Mouse (Mus musculus) cortical plate, adult 2 months (tissue): ENCODE measurements around the gene Noct. TPM values are rescaled to one million over a fixed set of nuclear protein-coding genes. Genes with fewer than 3 reads are reported as not detected.

ENCODE experiments used
- H3K27ac ChIP-seq: fragments of 200-500 bp; 2 replicates; pipeline ENCODE4 v1.5.1; 2012; ENCODE audit warnings: low read length, control low read depth, inconsistent platforms; ENCODE audit not compliant: insufficient read depth
- H3K4me1 ChIP-seq: fragments of 200-500 bp; 2 replicates; pipeline ENCODE4 v1.6.1; 2011; ENCODE audit warnings: low read length; ENCODE audit not compliant: control insufficient read depth, insufficient read depth
- H3K4me3 ChIP-seq: fragments of 200-500 bp; 2 replicates; pipeline ENCODE4 v1.5.1; 2011; ENCODE audit warnings: mild to moderate bottlenecking, low read length, control low read depth; ENCODE audit not compliant: insufficient read depth
- CTCF ChIP-seq: fragments of 200-500 bp; IDR thresholded peaks from 2 replicates; pipeline ENCODE4 v1.5.1; 2011; ENCODE audit warnings: mild to moderate bottlenecking, control low read depth, low read length; ENCODE audit not compliant: insufficient read depth; ENCODE audit errors: extremely low read depth
- POLR2A ChIP-seq: fragments of 200-500 bp; IDR thresholded peaks from 2 replicates; pipeline ENCODE4 v1.6.1; 2011; ENCODE audit warnings: mild to moderate bottlenecking, low read length, control low read depth; ENCODE audit not compliant: insufficient read depth; ENCODE audit errors: extremely low read depth
- polyA plus RNA-seq: library from polyadenylated mRNA; depleted of rRNA; stranded (reverse); fragments of >200 nt; gene quantifications from 2 replicates; pipeline ENCODE4 v1.2.3, GENCODE M21; 2012

Noct gene
- polyA plus RNA-seq, 1 experiment = 31.8 TPM

- Histone ChIP-seq H3K4me1 (peaks cover 5% of the 10 kb centered on the region; the same call in 1 of the 2 replicates), H3K27ac (no peak overlapping the region), H3K4me3 (no peak overlapping the region)
- TF ChIP-seq CTCF = peak; percentile 24
- TF ChIP-seq POLR2A = no peak
Measured at GRCm38 (mm10) chr3:51228038-51228820, 4.0 kb downstream of the Noct start.

GRCm38 (mm10) chr3:51228821-51229205, 4.6 kb downstream of the Noct start:
- peaks cover 5% of the 10 kb centered on the region; the same call in 1 of the 2 replicates for H3K4me1 ChIP-seq
- H3K27ac ChIP-seq = no peak overlapping the region
- no peak overlapping the region for H3K4me3 ChIP-seq
- TF ChIP-seq POLR2A (no peak), CTCF (no peak)

DNA sequence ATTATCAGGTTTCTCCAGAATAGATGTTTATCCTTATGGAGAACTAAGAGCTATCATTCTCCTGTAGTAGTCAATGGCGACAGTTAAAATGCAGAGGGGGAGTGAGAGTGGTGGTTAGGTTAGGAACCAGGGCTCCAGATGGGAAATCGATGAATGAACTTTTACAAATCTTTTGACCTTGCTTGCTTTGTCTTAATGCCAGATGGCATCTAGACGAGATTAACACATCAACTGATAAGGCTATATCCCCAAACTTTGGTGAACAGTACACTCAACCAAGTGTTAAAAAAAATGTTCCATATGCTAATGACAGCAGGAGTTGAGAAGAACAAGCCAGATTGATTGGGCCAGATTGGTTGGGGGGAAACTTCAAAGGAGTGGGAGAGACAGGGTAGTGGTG, 5.0 kb downstream of the Noct start:
- Histone ChIP-seq H3K4me1 (peaks cover 5% of the 10 kb centered on the region; the same call in 1 of the 2 replicates), H3K4me3 (no peak overlapping the region), H3K27ac (no peak overlapping the region)
- TF ChIP-seq CTCF = no peak
- TF ChIP-seq POLR2A = no peak

- H3K4me1 ChIP-seq = peaks cover 5% of the 10 kb centered on the region; the same call in 1 of the 2 replicates
- no peak overlapping the region for H3K4me3 ChIP-seq
- no peak for TF ChIP-seq CTCF
- no peak for TF ChIP-seq POLR2A
- H3K27ac ChIP-seq = no peak overlapping the region
Measured at GRCm38 (mm10) chr3:51230146-51230835, 6.0 kb downstream of the Noct start.

DNA sequence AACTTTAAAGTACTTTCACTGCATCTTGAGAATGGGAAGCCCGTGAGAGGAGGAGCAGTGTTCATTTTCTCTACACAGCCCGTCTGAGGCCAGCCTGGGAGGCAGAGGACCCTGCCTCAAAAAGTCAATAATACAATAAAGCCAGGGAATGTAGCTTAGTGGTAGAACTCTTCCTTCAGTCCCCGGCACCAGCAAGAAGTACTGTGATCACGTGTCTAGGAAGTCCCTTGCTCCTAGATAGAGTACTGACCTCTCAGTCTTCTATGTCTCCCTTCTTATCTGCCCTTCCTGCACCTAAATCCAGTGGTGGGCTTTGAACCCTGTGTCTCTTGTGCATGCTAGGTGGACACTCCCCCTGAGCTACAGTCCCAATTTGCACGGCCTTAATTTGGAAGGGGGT, 6.6 kb downstream of the Noct start:
- no peak for TF ChIP-seq POLR2A
- no peak for TF ChIP-seq CTCF
- Histone ChIP-seq H3K4me1 (peaks cover 5% of the 10 kb centered on the region; the same call in 1 of the 2 replicates), H3K4me3 (no peak overlapping the region), H3K27ac (no peak overlapping the region)

DNA sequence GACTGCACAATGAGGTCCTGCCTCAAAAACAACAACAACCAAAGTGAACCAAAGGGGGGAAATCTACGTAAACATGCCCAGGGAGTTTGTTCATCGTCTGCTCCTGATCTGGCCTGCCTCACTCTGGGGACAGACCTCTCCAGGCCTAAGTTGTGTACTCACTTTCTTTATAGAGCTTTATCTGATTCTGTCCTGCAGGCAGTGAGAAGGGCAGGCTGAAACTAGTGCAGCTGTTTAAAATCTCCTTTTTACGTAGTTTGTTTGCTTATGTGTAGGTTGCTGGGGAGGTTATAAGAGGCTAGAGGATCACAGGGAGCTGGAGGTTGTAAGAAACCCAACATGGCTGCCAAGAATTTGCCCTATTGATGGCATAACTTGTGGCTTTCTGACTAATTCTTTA, 7.3 kb downstream of the Noct start:
- H3K27ac ChIP-seq = no peak overlapping the region

DNA sequence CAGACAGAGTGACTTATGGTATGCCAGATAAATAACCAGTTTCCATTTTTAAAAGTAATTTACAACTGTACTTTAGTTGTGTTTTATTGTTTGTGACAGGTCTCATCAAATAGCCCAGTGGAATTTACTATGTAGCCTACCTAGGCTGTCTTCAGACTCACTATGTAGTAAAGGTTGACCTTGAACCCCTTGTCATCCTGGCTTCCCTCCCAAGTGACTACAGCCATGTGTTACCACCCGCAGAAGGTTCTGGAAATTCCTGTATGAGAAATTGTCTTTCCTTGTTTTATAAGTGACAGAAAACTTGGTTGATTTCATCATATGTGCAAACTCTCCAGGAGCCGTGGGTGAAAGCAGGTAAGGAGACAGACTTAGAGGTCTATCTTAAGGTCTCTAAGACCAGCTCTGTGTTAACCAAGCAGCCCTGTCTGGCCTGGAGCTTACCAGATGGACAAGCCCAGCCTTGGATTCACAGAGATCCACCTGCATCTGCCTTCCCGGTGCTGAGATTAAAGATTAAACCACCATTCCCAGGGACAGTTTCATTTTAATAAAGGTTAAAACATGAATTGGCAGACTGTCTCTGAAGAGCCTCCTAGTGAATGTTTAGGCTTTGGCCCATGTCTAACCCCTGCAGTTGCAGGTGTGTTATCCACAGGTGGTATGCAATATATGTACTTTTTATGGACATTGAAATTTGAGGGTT, 8.1 kb downstream of the Noct start:
- no peak for TF ChIP-seq CTCF
- TF ChIP-seq POLR2A = no peak
- no peak overlapping the region for H3K27ac ChIP-seq

More for the DNA sequence above, 7.3 kb downstream of the Noct start:
- TF ChIP-seq POLR2A (no peak), CTCF (no peak)
- H3K4me3 ChIP-seq = no peak overlapping the region
- H3K4me1 ChIP-seq = peaks cover 2% of the 10 kb centered on the region; the same call in 1 of the 2 replicates

GRCm38 (mm10) chr3:51233474-51233873, 9.2 kb downstream of the Noct start:
- H3K4me3 ChIP-seq = no peak overlapping the region
- no peak for TF ChIP-seq CTCF
- TF ChIP-seq POLR2A = no peak
- H3K27ac ChIP-seq = no peak overlapping the region
- 0 out of 2 replicates have a peak, but pooled peaks cover 2% of the 10 kb centered on the region for H3K4me1 ChIP-seq

More for the DNA sequence above, 8.1 kb downstream of the Noct start:
- Histone ChIP-seq H3K4me3 (no peak overlapping the region), H3K4me1 (peaks cover 2% of the 10 kb centered on the region; the same call in 1 of the 2 replicates)
